Mouse (Mus musculus) testis, adult 2 months (tissue): ENCODE measurements around the gene Plppr3. TPM values are rescaled to one million over a fixed set of nuclear protein-coding genes. Genes with fewer than 3 reads are reported as not detected.

Experiments used
- H3K27ac ChIP-seq: fragments of 200-500 bp; 2 replicates; pipeline ENCODE4 v1.5.1; 2012; ENCODE audit warnings: low read depth, low read length; ENCODE audit not compliant: control insufficient read depth, insufficient read depth
- H3K27me3 ChIP-seq: fragments of 200-500 bp; 2 replicates; pipeline ENCODE4 v1.6.1; 2012; ENCODE audit warnings: mild to moderate bottlenecking, low read length, moderate library complexity; ENCODE audit not compliant: control insufficient read depth, insufficient read depth
- H3K36me3 ChIP-seq: fragments of 200-500 bp; 2 replicates; pipeline ENCODE4 v1.6.1; 2012; ENCODE audit warnings: mild to moderate bottlenecking, low read length; ENCODE audit not compliant: control insufficient read depth, insufficient read depth
- H3K4me1 ChIP-seq: fragments of 200-500 bp; 2 replicates; pipeline ENCODE4 v1.6.1; 2012; ENCODE audit warnings: low read length; ENCODE audit not compliant: control insufficient read depth, insufficient read depth
- H3K4me3 ChIP-seq: fragments of 200-500 bp; 2 replicates; pipeline ENCODE4 v1.5.1; 2012; ENCODE audit warnings: low read depth, mild to moderate bottlenecking, low read length, moderate library complexity, mixed read lengths; ENCODE audit not compliant: control insufficient read depth
- CTCF ChIP-seq: fragments of 200-500 bp; IDR thresholded peaks from 2 replicates; pipeline ENCODE4 v1.5.1; 2012; ENCODE audit warnings: low read depth, mild to moderate bottlenecking, inconsistent platforms, low read length, moderate library complexity; ENCODE audit not compliant: control insufficient read depth, insufficient read depth, insufficient replicate concordance
- POLR2A ChIP-seq: fragments of 200-500 bp; IDR thresholded peaks from 2 replicates; pipeline ENCODE4 v1.6.1; 2012; ENCODE audit warnings: low read depth, mild to moderate bottlenecking, inconsistent platforms, low read length, moderate library complexity; ENCODE audit not compliant: control insufficient read depth
- polyA plus RNA-seq: library from polyadenylated mRNA; depleted of rRNA; stranded (reverse); fragments of >200 nt; gene quantifications from 2 replicates; pipeline ENCODE4 v1.2.3, GENCODE M21; 2012

Gene Plppr3
- polyA plus RNA-seq, 1 experiment: 2.7 TPM

DNA sequence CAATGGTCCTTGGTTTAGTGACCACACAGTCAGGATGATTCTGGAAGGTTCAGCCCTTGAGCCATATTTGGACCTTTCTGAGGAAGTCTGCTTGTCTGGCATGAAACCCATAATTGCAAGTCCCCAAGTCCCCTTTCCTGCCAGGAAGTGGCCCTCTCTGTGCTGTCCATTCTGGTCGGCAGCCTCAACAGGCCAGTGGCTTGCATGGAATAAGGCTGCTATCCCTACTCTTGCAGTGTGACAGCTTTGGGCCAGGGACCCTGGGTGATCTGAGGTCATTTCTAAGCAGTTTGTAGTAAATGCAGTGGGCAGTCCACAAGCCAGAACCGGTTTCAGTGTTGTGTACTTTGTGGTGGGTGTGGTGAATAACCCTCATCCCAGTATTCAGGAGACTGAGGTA, 36.3 kb downstream of the Plppr3 start:
- Histone ChIP-seq H3K36me3 (no peaks in the 10 kb centered on the region), H3K27ac (no peak overlapping the region), H3K4me3 (no peak overlapping the region), H3K27me3 (no peaks in the 10 kb centered on the region), H3K4me1 (peaks cover 5% of the 10 kb centered on the region)
- TF ChIP-seq POLR2A: no peak

DNA sequence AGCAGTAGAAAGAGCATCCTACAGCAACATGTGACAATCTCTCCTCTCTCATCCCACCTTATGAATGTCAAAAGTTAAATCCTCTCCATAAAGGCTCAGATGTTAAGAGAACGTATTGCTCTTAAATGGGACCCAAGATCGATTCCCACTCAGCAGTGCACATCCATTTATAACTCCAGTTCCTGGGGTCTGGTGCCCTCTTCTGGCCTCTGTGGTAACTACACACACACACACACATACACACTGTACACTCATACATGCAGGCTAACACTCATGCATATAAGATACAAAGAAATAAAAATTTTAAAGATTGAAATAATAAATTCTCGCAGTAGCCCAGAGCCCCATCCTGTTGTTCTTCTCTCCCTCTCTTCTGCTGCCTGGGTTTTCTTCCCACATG, 37.5 kb downstream of the Plppr3 start:
- Histone ChIP-seq H3K27me3 (no peaks in the 10 kb centered on the region), H3K4me1 (peaks cover 5% of the 10 kb centered on the region), H3K36me3 (no peaks in the 10 kb centered on the region), H3K27ac (no peak overlapping the region), H3K4me3 (no peak overlapping the region)
- TF ChIP-seq CTCF: no peak
- no peak for TF ChIP-seq POLR2A

DNA sequence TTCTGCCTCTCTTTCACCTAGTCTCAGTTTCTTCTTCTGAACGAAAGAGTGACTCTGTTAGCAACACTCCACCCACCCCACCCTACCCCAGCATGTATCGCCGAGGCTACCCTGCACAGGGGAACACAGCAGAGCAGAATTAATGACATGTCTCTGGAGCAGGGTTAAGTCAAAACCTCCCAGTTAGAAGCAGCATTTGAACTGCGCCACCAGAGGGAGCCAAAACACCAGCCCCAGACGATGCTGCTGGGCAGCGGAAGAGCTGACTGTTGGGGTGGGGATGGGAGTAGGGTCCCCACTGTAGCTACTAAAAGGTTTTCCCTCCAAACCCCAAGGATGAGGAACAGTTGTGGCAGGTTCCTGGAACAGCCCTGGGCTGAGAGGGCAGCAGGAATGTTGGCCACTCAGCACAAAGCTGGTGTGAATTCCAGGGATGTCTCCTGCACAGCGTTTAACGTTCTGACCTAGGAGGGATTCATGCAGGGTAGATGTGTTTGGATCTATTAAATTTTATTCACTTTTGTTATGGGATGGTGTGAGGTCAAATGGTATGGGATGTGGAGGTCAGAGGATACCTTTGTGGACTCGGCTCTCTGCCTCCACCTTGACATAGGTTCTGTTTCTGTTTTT, 39.5 kb downstream of the Plppr3 start:
- Histone ChIP-seq H3K36me3 (no peaks in the 10 kb centered on the region), H3K27me3 (no peaks in the 10 kb centered on the region), H3K4me3 (no peak overlapping the region), H3K4me1 (no peaks in the 10 kb centered on the region), H3K27ac (no peak overlapping the region)
- TF ChIP-seq POLR2A: no peak
- peak; percentile 80 for TF ChIP-seq CTCF

DNA sequence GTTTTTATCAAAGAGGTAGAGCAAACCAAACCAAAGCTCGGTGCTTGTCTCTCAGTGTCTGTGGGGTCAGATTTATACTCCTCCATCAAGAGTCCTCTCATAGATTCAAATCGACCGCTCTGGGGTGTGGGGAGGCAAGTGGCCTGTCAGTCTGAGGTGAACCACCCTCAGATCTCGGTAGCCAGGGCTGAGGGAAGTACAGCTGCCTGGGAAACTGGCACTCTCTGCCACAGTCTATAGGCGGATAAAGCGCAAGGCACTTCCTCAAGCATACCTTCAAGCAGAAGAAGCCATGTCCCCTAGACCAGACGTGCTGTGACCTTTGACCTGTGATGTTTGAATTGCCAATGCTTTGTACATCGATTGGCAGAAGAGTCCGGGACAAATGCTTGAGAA, 41.6 kb downstream of the Plppr3 start:
- Histone ChIP-seq H3K4me1 (no peaks in the 10 kb centered on the region), H3K27me3 (no peaks in the 10 kb centered on the region), H3K4me3 (no peak overlapping the region), H3K36me3 (no peaks in the 10 kb centered on the region), H3K27ac (no peak overlapping the region)
- TF ChIP-seq POLR2A (no peak), CTCF (no peak)

DNA sequence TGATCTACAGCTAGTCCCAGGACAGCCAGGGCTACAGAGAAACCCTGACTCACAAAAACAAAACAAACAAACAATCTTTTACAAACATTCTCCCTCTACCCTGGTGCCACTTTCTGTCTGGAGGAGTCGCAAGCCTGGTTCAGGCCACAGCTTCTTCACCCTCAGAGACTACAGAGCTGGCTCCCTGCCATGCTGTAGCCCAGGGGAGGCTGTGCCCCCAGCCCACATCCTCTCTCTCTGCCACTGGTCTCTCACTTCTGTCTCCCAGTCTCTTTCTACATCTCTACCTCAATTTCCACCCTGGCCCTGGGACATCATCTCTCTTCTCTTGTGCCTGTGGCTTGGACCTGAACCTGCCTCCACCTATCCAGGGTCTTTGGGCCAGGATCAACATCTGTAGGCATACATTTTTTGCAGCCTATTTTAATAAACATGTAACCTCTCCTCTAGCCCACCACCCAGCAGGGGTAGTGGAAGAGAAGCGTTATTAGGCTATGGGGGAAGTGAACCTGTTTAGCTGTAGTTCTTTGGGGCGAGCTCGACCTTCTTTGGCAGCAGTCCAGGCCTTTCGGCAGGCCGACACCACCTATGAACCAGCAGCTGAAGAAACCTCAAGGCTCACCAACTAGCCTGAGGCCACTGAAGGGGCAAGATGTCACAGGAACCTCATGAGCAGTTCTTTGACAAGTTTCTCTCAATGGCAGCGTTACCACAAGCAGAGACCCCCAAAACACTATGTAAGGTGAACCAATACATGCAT, 42.2 kb downstream of the Plppr3 start:
- Histone ChIP-seq H3K27ac (no peak overlapping the region), H3K27me3 (no peaks in the 10 kb centered on the region), H3K36me3 (no peaks in the 10 kb centered on the region), H3K4me3 (no peak overlapping the region), H3K4me1 (no peaks in the 10 kb centered on the region)
- no peak for TF ChIP-seq POLR2A

DNA sequence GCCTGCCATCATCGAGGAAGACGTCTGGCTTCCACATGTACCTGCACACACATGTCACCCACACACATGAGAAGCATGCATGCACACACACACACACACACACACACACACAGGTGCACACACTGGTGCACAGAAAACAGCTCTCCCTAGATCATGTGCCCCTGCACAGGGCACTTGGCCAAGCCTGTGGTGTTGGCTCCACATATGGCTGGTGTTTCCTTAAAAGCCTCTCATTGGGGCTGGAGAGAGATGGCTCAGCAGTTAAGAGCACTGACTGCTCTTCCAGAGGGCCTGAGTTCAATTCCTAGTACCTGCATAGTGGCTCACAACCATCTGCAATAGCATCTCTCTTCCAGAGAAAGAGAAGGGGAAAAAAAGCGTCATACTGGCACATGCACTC, 42.9 kb downstream of the Plppr3 start:
- no peaks in the 10 kb centered on the region for H3K36me3 ChIP-seq
- H3K4me3 ChIP-seq: no peak overlapping the region
- no peaks in the 10 kb centered on the region for H3K27me3 ChIP-seq
- H3K27ac ChIP-seq: no peak overlapping the region
- no peaks in the 10 kb centered on the region for H3K4me1 ChIP-seq
- no peak for TF ChIP-seq CTCF

DNA sequence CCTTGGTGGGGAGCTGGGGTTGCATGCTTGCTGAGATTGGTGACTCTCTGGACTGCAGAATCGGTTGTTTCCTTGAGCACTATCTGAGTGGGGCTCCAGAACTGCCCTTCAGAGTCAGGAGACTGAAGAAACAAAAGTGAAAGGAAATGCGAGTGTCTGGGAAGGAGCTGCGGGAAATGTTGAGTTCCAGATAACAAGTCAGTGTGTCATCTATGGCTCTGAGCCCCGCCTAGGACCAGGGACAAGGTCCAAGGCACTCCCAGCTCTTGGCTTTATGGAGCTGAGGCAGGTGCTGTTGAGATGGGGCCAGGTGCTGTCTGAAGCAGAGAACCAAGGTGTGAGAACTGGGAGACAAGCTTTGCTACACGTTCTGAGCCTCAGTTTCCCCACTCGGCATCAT, 50.0 kb downstream of the Plppr3 start:
- Histone ChIP-seq H3K27me3 (no peaks in the 10 kb centered on the region), H3K4me1 (peaks cover 14% of the 10 kb centered on the region), H3K27ac (no peak overlapping the region), H3K4me3 (no peak overlapping the region), H3K36me3 (no peaks in the 10 kb centered on the region)
- TF ChIP-seq POLR2A (no peak), CTCF (no peak)

DNA sequence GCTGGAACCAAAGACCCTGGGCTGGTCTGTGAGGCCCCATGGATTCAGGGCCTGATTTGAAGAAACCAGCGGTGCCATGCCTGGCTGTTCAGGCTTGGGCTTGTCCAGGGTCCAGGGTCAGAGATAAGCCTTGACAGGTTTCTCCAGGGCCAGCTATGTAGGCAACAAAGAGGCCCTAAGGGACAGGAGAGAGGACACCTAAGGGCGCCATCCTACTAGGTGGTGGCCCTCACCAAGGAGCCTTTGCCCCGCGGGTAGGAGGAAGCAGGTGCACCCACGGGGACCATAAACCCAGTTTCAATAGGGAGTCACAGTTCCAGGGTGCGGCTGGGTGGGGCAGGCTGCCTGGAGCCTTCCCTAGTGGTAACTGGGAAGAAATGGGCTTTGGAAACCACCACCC, 51.4 kb downstream of the Plppr3 start:
- Histone ChIP-seq H3K36me3 (no peaks in the 10 kb centered on the region), H3K4me3 (no peak overlapping the region), H3K27me3 (no peaks in the 10 kb centered on the region), H3K4me1 (peaks cover 17% of the 10 kb centered on the region), H3K27ac (no peak overlapping the region)
- TF ChIP-seq POLR2A (no peak), CTCF (no peak)
